Mouse (Mus musculus) cerebellum, postnatal 10 days (tissue): Measurements from ENCODE around the gene Nfam1.

Source experiments
- DNase-seq, 2 experiments: peaks; one replicate each; pipeline ENCODE4 v3.0.0; 2021; ENCODE audit warnings: mixed read lengths in 2 of 2

Gene Nfam1

GRCm38 (mm10) chr15:82958253-82958701 is 74.8 kb downstream of the Nfam1 start:
- peak; percentile 76 to 79 for DNase-seq

GRCm38 (mm10) chr15:82956721-82957120 is 76.4 kb downstream of the Nfam1 start:
- DNase-seq = no peak

DNA sequence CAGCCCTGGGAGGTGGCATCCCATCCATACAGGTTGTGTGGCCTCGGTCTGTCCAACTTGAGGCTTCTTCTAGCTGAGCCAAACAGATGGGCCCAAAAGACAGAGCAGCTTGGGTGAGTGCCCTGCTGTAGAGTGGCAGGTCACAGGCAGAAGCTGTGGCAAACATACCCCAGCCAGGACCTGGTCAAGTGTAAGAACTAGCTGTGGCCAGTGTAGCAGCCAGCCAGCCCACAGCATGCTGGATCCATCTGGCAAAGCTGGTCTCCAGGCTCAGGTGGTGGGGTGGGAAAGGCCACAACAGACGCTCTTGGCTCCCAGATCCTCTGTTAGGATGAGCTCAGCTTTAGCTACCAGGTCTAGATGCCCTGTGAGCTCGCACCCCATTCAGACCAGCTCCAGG is 76.8 kb downstream of the Nfam1 start:
- DNase-seq = peak; percentile 82 to 89

GRCm38 (mm10) chr15:82955286-82955685 is 77.8 kb downstream of the Nfam1 start:
- no peak for DNase-seq

GRCm38 (mm10) chr15:82954034-82954433 is 79.1 kb downstream of the Nfam1 start:
- no peak for DNase-seq

DNA sequence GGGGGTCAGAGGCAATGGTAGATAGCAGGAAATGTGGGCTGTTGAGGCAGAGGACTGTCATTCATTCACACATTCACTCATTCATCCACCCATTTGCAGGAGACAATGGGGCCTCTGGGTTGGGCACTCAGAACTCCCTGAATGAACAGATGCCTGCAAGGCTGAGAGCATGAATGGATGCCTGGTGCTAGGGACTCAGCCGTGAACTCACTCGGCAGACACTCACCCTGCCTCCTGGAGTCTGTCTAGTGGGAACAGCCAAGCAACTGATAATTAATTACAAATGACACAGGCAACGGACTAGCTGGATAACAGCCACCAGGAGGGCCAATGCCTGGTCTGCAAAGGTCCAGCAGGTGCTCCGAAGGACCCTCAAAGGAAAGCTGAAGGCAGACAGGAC is 80.0 kb downstream of the Nfam1 start:
- no peak for DNase-seq

DNA sequence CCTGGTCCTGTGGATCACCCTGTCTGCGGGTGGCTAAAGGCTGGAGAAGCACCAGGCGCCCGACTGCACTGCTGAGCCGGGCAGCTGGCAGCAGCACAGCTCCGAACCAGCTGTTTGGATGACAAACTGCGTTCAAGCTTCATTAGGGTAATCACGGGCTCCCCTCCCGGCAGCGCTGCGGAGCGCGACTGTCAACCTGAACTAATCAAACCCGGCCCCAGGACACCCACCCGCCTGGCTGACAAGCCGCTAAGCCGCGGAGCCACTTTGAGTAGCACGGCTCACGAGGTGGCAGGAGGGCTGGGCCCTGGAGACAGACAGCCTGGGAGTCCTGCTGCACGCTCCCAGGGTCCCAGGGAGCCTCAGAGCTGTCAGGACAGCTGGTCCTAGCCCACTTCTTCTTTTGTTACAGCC is 80.8 kb downstream of the Nfam1 start:
- DNase-seq = peak in 1 of 2 experiments; percentile 50

DNA sequence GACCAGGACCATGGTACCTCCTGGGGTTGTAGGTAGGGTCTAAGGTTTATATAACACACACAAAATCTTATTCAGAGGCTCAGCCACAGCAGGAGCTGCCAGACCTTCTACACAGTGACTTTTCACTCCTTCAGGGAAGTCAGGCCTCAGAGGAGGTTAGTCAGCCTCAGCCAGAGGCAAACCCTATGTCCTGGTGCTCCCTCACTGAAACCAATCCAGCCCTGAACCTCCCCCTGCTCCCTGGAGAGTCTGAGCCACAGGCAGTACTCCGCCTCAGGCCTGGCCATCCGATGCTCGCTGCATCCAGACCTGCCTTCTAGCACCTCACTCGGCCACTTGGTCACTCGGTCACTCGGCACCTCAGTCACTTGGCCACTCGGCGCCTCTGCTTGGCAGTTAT is 82.9 kb downstream of the Nfam1 start:
- no peak for DNase-seq

DNA sequence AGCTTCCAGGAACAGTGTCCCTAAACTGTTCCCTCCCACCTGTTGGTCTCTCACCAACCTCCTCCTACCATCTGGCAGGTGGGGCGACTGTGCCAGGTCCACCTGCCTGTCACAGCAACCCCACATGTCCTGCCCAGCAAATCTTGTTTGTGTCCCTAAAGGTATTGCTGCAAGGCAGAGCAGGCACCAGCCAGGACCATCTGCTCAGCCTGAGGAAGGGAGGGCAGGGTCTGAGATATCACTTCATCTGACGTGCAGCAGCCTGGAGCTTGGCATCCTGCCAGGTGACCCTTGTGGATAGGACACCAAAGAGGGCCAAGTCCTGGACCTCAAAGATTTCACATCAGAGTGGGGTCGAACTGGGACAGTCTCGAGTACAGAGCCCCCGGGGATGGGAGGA is 85.7 kb downstream of the Nfam1 start:
- DNase-seq = peak; percentile 75 to 80

DNA sequence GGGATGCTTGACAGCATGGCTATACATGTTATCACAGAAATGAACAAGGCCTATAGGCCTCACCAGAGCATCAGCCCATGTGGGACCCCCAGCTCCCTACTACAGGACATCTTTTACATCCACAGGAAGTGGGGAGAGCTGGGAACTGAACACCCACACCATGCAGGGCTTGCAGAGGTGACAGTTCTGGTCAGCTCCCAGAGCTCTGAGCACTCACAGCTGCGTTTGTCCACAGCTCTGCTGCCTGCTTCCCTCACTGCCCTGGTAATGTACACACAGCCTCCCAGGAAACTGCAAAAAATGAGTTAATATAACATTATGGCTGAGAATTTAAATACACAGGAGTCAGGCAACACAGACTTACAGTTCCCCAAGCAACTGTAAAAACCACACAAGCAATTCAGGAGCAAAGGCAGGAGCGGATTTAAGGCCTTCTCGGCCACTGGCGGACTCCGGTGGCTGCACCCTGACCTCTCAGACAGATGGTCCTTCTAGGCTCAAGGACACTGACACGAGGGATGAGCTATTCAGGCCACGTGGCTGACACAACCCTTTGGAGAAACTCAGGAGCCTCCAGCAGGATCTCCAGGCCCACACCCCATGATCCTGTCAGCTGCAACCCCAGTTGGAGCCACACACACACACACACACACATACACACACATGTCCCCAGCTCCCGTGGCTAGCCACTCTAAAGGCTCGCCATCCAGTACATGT is 88.5 kb downstream of the Nfam1 start:
- no peak for DNase-seq
